Mouse (Mus musculus): Measurements from ENCODE around the gene Ephx1. TPM values are rescaled to one million over a fixed set of nuclear protein-coding genes. Genes with fewer than 3 reads are reported as not detected.
A peak's percentile ranks its signal among the peaks of the same experiment; 100 is the strongest.

The Ephx1 gene
- polyA plus RNA-seq, 1 experiment from 2014 or later: 30.0 TPM

DNA sequence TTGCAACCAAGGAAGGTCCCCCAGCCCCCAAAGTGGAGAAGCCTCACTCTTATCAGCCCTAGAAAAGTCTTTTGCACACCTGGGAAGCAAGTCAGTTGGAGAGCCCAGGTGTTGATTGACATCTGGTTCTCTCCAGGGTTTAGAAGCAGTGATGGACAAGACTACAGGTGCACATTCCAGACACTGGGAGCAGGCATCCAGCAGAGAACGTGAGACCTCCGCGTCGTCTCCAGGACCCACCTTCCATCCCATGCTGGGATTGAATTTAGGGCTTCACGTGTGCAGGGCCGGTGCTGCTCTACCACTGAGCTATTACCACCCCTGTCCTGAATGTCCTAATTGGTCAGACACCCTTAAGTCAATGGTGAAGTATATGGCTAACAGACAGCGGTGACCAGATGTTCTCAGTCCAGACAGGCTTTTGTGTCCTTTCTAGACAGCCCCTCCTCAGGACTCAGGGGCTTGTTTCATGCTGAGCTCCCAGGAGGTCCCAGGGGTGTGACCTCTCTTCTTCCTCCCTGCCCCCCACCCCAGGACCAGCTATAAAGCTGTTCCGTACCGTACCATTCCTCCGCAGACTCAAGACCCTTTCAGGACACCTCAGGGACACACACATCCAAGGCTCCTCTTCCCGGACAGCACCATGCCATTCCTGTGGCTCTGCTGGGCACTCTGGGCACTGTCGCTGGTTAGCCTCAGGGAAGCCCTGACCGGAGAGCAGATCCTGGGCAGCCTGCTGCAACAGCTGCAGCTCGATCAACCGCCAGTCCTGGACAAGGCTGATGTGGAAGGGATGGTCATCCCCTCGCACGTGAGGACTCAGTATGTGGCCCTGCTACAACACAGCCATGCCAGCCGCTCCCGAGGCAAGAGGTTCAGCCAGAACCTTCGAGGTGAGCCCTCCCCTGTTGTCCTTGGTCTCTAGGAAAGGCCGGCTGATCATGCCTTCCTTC lies 86.0 kb downstream of the Ephx1 start, which contains the start of gene Lefty1:
TSS of gene Lefty1 (plus strand) at position 556 of the 953 bp plus-strand sequence.
- Histone ChIP-seq H3K27ac (replicated peaks) (no peak within 1 kb of the TSS), H3K4me1 (replicated peaks; ENCODE audit: control insufficient read depth, insufficient read depth) (0 out of 2 replicates have a peak, but pooled peaks cover 2% of the 10 kb centered on the region), H3K4me2 (replicated peaks; ENCODE audit: low read depth) (peak within 1 kb of the TSS; percentile 48; the same call in 1 of the 2 replicates), H3K36me3 (ENCODE audit: control insufficient read depth, insufficient read depth, low read length) (no peaks in the 10 kb centered on the region), H3K4me3 (ENCODE audit: low read depth, low read length) (no peak within 1 kb of the TSS), H3K27me3 (ENCODE audit: control insufficient read depth, insufficient read depth, low read length) (no peaks in the 10 kb centered on the region), H3K9me3 (ENCODE audit: control insufficient read depth, low read length) (no peaks in the 10 kb centered on the region), H3K9ac (ENCODE audit: low read length) (no peak within 1 kb of the TSS)
- DNase-seq (ENCODE audit: low spot score) (no peak), ATAC-seq (ENCODE audit: low FRiP score, low TSS enrichment) (no peak)
- WGBS: 47% methylated on average over 21 of the region's 21 CpGs
- peak; percentile 23; the same call in 1 of the 2 replicates for TF ChIP-seq CTCF (IDR thresholded peaks at IDR 0.05; ENCODE audit: low read depth)
- no peak for TF ChIP-seq EP300 (optimal IDR thresholded peaks at IDR 0.05)

- Histone ChIP-seq H3K4me3 (ENCODE audit: low read depth, low read length) (no peak overlapping the region), H3K4me1 (replicated peaks; ENCODE audit: control insufficient read depth, insufficient read depth) (0 out of 2 replicates have a peak, but pooled peaks cover 2% of the 10 kb centered on the region), H3K36me3 (ENCODE audit: control insufficient read depth, insufficient read depth, low read length) (no peaks in the 10 kb centered on the region), H3K9me3 (ENCODE audit: control insufficient read depth, low read length) (no peaks in the 10 kb centered on the region), H3K4me2 (replicated peaks; ENCODE audit: low read depth) (no peak overlapping the region), H3K9ac (ENCODE audit: low read length) (no peak overlapping the region), H3K27ac (replicated peaks) (no peak overlapping the region), H3K27me3 (ENCODE audit: control insufficient read depth, insufficient read depth, low read length) (no peaks in the 10 kb centered on the region)
- TF ChIP-seq CTCF (IDR thresholded peaks at IDR 0.05; ENCODE audit: low read depth) (peak; percentile 24; the same call in 1 of the 2 replicates), EP300 (optimal IDR thresholded peaks at IDR 0.05) (no peak)
- ATAC-seq (ENCODE audit: low FRiP score, low TSS enrichment) (no peak), DNase-seq (ENCODE audit: low spot score) (no peak)
- WGBS: 38% methylated on average over 6 of the region's 6 CpGs
Observed at GRCm38 (mm10) chr1:180933659-180934058, 87.0 kb downstream of the Ephx1 start.

DNA sequence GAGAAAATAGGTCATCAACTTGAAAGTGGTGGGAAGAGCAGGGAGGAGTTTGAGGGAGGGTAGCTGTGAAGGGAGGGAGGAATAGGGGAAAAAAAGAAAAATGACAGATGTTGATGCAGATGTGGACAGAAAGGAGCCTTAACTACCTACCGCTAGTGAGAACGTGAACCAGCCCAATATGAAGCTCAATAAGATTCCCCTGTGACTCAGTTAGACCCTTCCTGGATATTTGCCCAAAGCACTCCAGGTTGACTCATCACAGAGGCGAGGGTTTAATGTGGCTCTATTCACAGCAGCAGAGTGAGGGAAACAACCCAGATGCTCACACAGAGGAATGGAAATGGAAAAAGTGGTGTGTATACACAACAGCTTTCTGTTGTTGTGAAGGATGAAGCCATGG lies 89.6 kb downstream of the Ephx1 start:
- DNase-seq (ENCODE audit: low spot score): no peak
- H3K9ac ChIP-seq (ENCODE audit: low read length): no peak overlapping the region
- 36% methylated on average over 3 of the region's 3 CpGs for WGBS
- H3K4me2 ChIP-seq (replicated peaks; ENCODE audit: low read depth): no peak overlapping the region
- no peak overlapping the region for H3K27ac ChIP-seq (replicated peaks)
- no peaks in the 10 kb centered on the region; the same call in 1 of the 2 replicates for H3K27me3 ChIP-seq (ENCODE audit: control insufficient read depth, insufficient read depth, low read length)
- TF ChIP-seq CTCF (IDR thresholded peaks at IDR 0.05; ENCODE audit: low read depth) (no peak), EP300 (optimal IDR thresholded peaks at IDR 0.05) (no peak)
- no peak for ATAC-seq (ENCODE audit: low FRiP score, low TSS enrichment)
- H3K4me1 ChIP-seq (replicated peaks; ENCODE audit: control insufficient read depth, insufficient read depth): 0 out of 2 replicates have a peak, but pooled peaks cover 2% of the 10 kb centered on the region
- H3K9me3 ChIP-seq (ENCODE audit: control insufficient read depth, low read length): no peaks in the 10 kb centered on the region
- no peaks in the 10 kb centered on the region for H3K36me3 ChIP-seq (ENCODE audit: control insufficient read depth, insufficient read depth, low read length)
- no peak overlapping the region for H3K4me3 ChIP-seq (ENCODE audit: low read depth, low read length)

- ATAC-seq (ENCODE audit: low FRiP score, low TSS enrichment) (no peak), DNase-seq (ENCODE audit: low spot score) (no peak)
- TF ChIP-seq EP300 (optimal IDR thresholded peaks at IDR 0.05): no peak
- no peak for TF ChIP-seq CTCF (IDR thresholded peaks at IDR 0.05; ENCODE audit: low read depth)
- H3K4me3 ChIP-seq (ENCODE audit: low read depth, low read length): no peak overlapping the region
- H3K36me3 ChIP-seq (ENCODE audit: control insufficient read depth, insufficient read depth, low read length): no peaks in the 10 kb centered on the region
- no peak overlapping the region for H3K4me2 ChIP-seq (replicated peaks; ENCODE audit: low read depth)
- no peaks in the 10 kb centered on the region for H3K9me3 ChIP-seq (ENCODE audit: control insufficient read depth, low read length)
- no peaks in the 10 kb centered on the region; the same call in 1 of the 2 replicates for H3K27me3 ChIP-seq (ENCODE audit: control insufficient read depth, insufficient read depth, low read length)
- H3K9ac ChIP-seq (ENCODE audit: low read length): no peak overlapping the region
- WGBS: 37% methylated on average over 2 of the region's 2 CpGs
- H3K27ac ChIP-seq (replicated peaks): no peak overlapping the region
- 0 out of 2 replicates have a peak, but pooled peaks cover 2% of the 10 kb centered on the region for H3K4me1 ChIP-seq (replicated peaks; ENCODE audit: control insufficient read depth, insufficient read depth)
Observed at GRCm38 (mm10) chr1:180929599-180929998, 91.1 kb downstream of the Ephx1 start.

DNA sequence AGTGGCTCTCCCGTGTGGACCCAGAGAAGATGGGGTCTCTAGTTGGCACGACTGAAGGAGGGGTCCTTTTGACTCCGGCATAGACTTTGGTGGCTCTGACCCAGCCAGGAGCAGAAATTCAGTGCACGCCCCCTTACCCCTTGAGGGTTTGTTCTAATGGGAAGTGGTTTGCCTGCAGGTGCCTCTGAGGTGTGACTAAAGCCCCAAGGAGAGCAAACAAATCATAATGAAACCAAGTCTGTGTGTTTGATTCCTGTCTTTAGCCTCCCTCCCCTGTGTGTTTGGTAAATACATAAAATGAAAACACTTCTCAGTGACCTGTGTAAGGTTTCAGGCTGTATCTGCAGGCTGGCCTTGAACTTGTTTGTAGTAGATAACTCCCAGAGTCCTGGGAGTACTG lies 94.4 kb downstream of the Ephx1 start:
- H3K9ac ChIP-seq (ENCODE audit: low read length): no peak overlapping the region
- no peak overlapping the region for H3K27ac ChIP-seq (replicated peaks)
- ATAC-seq (ENCODE audit: low FRiP score, low TSS enrichment) (peak; percentile 21; the same call in 1 of the 2 replicates), DNase-seq (ENCODE audit: low spot score) (no peak)
- H3K9me3 ChIP-seq (ENCODE audit: control insufficient read depth, low read length): no peaks in the 10 kb centered on the region
- H3K4me1 ChIP-seq (replicated peaks; ENCODE audit: control insufficient read depth, insufficient read depth): no peaks in the 10 kb centered on the region
- no peaks in the 10 kb centered on the region for H3K36me3 ChIP-seq (ENCODE audit: control insufficient read depth, insufficient read depth, low read length)
- H3K27me3 ChIP-seq (ENCODE audit: control insufficient read depth, insufficient read depth, low read length): no peaks in the 10 kb centered on the region; the same call in 1 of the 2 replicates
- TF ChIP-seq EP300 (optimal IDR thresholded peaks at IDR 0.05): no peak
- TF ChIP-seq CTCF (IDR thresholded peaks at IDR 0.05; ENCODE audit: low read depth): no peak
- WGBS: 57% methylated on average over 4 of the region's 4 CpGs
- no peak overlapping the region for H3K4me2 ChIP-seq (replicated peaks; ENCODE audit: low read depth)
- no peak overlapping the region for H3K4me3 ChIP-seq (ENCODE audit: low read depth, low read length)

Other genes with a start within 250 kb of the Ephx1 start
- gene H3f3a, start 207.0 kb downstream of the Ephx1 start, polyA plus RNA-seq (2015; fragmentation: Nextera tagmentation; extraction: Ambion mirVana): 1,633 and 1,693 TPM in 2 replicates
- gene Sde2, start 169.8 kb downstream of the Ephx1 start, polyA plus RNA-seq (2015; fragmentation: Nextera tagmentation; extraction: Ambion mirVana): 18.8 and 20.0 TPM in 2 replicates
- 0.13 and 0.15 TPM in 2 replicates for gene Lefty2, start 127.8 kb downstream of the Ephx1 start, polyA plus RNA-seq (2015; fragmentation: Nextera tagmentation; extraction: Ambion mirVana)
- 62.6 and 63.7 TPM in 2 replicates for gene Pycr2, start 116.6 kb downstream of the Ephx1 start, polyA plus RNA-seq (2015; fragmentation: Nextera tagmentation; extraction: Ambion mirVana)
- gene Lefty1, start 85.9 kb downstream of the Ephx1 start, polyA plus RNA-seq (2015; fragmentation: Nextera tagmentation; extraction: Ambion mirVana): 6.1 TPM in 2 replicates
- gene Tmem63a, start 78.6 kb downstream of the Ephx1 start, polyA plus RNA-seq (2015; fragmentation: Nextera tagmentation; extraction: Ambion mirVana): 35.2 and 36.7 TPM in 2 replicates
- gene 9130409I23Rik, start 30.3 kb upstream of the Ephx1 start, polyA plus RNA-seq (2015; fragmentation: Nextera tagmentation; extraction: Ambion mirVana): 0.28 and 0.72 TPM in 2 replicates
- 11.1 and 12.1 TPM in 2 replicates for gene Nvl, start 123.3 kb upstream of the Ephx1 start, polyA plus RNA-seq (2015; fragmentation: Nextera tagmentation; extraction: Ambion mirVana)
- 116 and 118 TPM in 2 replicates for gene Cnih4, start 123.8 kb upstream of the Ephx1 start, polyA plus RNA-seq (2015; fragmentation: Nextera tagmentation; extraction: Ambion mirVana)
- gene Wdr26, start 191.1 kb upstream of the Ephx1 start, polyA plus RNA-seq (2015; fragmentation: Nextera tagmentation; extraction: Ambion mirVana): 42.1 and 45.4 TPM in 2 replicates